Mouse (Mus musculus): Measurements from ENCODE around the gene 1700057G04Rik.
"Not testable (repeated sequence)": the region's sequence is repeated elsewhere in the genome, so short reads cannot be mapped to it uniquely, and the experiment has no call there.

GRCm38 (mm10) chr9:92325936-92326335 lies 16.8 kb downstream of the 1700057G04Rik start:
- not testable (repeated sequence) for TF ChIP-seq TAL1 (conservative IDR thresholded peaks at IDR 0.05; ENCODE audit: low read depth, low read length); CTCF (IDR thresholded peaks at IDR 0.05; ENCODE audit: low read depth, low read length); GATA1 (IDR thresholded peaks at IDR 0.05; ENCODE audit: borderline replicate concordance, low read length); GATA2 (IDR thresholded peaks at IDR 0.05; ENCODE audit: borderline replicate concordance, low read depth, low read length)
